Mouse (Mus musculus): ENCODE data around the gene Zrsr2. TPM values are rescaled to one million over a fixed set of nuclear protein-coding genes. Genes with fewer than 3 reads are reported as not detected.

Zrsr2 gene
- polyA plus RNA-seq (2015; fragmentation: Nextera tagmentation; extraction: Ambion mirVana): 53.1 and 56.7 TPM in 2 replicates

DNA sequence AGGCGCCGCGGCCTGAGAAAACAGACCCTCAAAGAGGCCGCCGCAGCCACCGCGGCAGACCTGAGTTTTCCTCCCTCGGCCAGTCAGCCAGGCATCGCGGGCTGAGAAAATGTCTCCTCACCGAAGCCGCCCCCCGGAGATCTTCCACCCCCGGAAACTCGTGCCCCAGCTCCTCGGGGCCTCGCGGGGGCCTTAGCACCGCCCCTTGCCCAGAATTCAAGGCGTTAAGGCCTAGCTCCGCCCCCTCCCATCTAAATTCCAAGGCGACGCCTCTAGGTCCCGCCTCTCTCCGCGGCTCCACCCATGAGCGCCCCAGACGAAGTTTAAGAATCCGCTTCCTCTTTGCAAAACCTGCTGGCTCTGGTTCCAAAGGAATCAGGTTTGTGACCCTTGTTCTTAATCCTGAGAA, at the start of gene Zrsr2:
TSS of gene Zrsr2 (minus strand) at position 195 of the 409 bp plus-strand sequence.
- Histone ChIP-seq H3K4me1 (replicated peaks) (peaks cover 13% of the 10 kb centered on the region), H3K36me3 (peaks cover 10% of the 10 kb centered on the region; the same call in 1 of the 2 replicates), H3K27ac (peak within 1 kb of the TSS; percentile 93), H3K4me3 (replicated peaks) (peak within 1 kb of the TSS; percentile 59), H3K27me3 (no peaks in the 10 kb centered on the region), H3K4me2 (replicated peaks) (peak within 1 kb of the TSS; percentile 60), H3K9ac (replicated peaks) (peak within 1 kb of the TSS; percentile 78), H3K9me3 (no peaks in the 10 kb centered on the region)
- 25% methylated on average over 29 of the region's 29 CpGs for WGBS
- ATAC-seq: peak; percentile 94

DNA sequence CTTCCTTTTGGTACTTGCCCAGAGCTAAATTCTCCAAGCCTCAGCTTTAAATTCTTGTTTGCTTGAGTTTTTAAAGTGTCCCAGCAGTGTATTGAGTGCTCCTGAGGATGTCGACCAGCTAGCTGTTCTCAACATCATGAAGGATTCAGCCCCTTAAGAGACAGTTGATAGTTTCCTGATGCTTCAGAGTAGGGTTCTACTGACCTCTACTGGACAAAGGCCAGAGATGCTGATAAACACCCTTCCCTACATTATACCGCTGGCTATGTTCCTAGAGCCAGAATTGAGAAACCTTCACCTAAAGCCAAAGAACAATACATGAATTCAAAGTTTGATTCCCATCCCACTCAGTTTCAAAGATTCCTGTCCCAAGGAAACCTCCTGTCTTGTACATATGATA, 46.3 kb upstream of the Zrsr2 start:
- peak; percentile 48; the same call in 1 of the 2 replicates for ATAC-seq
- Histone ChIP-seq H3K4me1 (replicated peaks) (no peaks in the 10 kb centered on the region), H3K27ac (no peak overlapping the region), H3K9me3 (no peaks in the 10 kb centered on the region), H3K36me3 (no peaks in the 10 kb centered on the region), H3K9ac (replicated peaks) (no peak overlapping the region), H3K27me3 (peaks cover 9% of the 10 kb centered on the region; the same call in 1 of the 2 replicates), H3K4me2 (replicated peaks) (no peak overlapping the region), H3K4me3 (replicated peaks) (no peak overlapping the region)
- 39% methylated on average over 2 of the region's 2 CpGs for WGBS

DNA sequence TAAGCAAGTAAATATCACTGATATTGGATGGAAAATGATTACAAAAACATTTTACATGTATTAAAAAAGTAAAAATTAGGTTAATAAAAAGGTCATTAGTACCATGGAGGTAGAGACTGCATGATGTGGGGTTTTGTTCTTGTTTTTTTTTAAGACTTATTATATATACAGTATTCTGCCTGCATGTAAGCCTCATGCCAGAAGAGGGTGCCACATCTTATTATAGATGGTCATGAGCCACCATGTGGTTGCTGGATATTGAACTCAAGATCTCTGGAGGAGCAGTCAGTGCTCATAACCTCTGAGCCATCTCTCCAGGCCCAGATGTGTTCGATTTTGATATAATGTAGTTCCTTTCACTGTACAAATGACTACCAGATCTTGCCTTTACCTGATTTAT, 41.4 kb upstream of the Zrsr2 start:
- ATAC-seq: no peak
- Histone ChIP-seq H3K36me3 (no peaks in the 10 kb centered on the region), H3K9ac (replicated peaks) (no peak overlapping the region), H3K27me3 (peaks cover 10% of the 10 kb centered on the region; the same call in 1 of the 2 replicates), H3K4me3 (replicated peaks) (no peak overlapping the region), H3K4me1 (replicated peaks) (no peaks in the 10 kb centered on the region), H3K27ac (no peak overlapping the region), H3K4me2 (replicated peaks) (no peak overlapping the region), H3K9me3 (no peaks in the 10 kb centered on the region)
- WGBS: 78% methylated on average over 1 of the region's 1 CpGs

DNA sequence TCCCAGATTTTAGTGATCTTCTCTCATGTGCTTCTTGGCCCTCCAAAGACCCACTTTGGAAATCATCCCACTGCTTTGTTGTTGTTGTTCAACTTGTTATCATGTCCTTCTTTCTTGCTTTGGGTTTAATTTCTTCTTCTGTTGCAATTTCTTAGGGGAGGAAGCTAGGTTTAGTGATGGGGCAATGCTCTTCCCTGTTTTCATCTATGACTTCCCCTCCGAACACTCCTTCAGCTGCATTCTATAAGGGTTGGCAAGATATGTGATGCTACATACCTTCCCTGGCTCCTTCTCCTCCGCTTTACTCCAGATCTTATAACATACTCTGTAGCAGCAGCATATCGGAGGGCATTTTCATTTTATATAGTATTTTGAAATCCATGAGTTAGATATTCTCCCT, 38.3 kb upstream of the Zrsr2 start:
- Histone ChIP-seq H3K27me3 (peaks cover 10% of the 10 kb centered on the region; the same call in 1 of the 2 replicates), H3K36me3 (no peaks in the 10 kb centered on the region), H3K4me3 (replicated peaks) (no peak overlapping the region), H3K9ac (replicated peaks) (no peak overlapping the region), H3K4me1 (replicated peaks) (no peaks in the 10 kb centered on the region), H3K27ac (no peak overlapping the region), H3K4me2 (replicated peaks) (no peak overlapping the region), H3K9me3 (no peaks in the 10 kb centered on the region)
- 87% methylated on average over 3 of the region's 3 CpGs for WGBS
- ATAC-seq: no peak

DNA sequence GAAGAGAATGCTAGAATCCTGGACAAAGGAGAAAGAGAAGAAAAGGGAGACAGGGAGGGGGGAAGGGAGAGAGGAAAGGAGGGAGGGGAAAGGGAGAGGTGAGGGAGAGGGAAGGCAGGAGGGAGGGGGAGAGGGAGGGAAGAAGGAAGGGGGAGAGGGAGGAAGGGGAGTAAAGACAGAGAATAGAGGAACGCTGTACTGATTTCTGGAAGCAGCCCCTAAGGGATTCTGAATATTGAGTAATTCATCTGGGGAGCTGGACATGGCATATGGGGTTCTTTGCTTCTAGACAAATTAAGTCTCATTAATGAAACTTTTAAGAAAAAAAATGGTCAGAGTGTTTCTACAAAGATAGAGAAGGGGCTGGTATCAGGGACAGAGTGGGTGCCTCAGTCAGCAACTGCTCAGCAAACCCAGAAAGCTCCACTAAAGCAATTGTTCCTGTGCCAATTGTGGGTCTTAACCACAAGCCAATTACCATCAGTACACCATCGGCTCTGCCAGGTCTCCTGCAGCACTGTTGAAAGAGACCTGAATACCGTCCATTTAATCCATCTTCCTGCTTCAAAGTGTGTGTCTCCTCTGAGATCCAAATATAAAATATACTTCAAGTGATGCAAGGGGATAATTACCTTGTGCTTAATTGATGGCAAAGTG, 29.4 kb upstream of the Zrsr2 start:
- Histone ChIP-seq H3K27ac (no peak overlapping the region), H3K4me2 (replicated peaks) (no peak overlapping the region), H3K9me3 (no peaks in the 10 kb centered on the region), H3K36me3 (no peaks in the 10 kb centered on the region), H3K4me3 (replicated peaks) (no peak overlapping the region), H3K27me3 (peaks cover 4% of the 10 kb centered on the region; the same call in 1 of the 2 replicates), H3K4me1 (replicated peaks) (no peaks in the 10 kb centered on the region), H3K9ac (replicated peaks) (no peak overlapping the region)
- ATAC-seq: no peak
- WGBS: 53% methylated on average over 3 of the region's 3 CpGs

DNA sequence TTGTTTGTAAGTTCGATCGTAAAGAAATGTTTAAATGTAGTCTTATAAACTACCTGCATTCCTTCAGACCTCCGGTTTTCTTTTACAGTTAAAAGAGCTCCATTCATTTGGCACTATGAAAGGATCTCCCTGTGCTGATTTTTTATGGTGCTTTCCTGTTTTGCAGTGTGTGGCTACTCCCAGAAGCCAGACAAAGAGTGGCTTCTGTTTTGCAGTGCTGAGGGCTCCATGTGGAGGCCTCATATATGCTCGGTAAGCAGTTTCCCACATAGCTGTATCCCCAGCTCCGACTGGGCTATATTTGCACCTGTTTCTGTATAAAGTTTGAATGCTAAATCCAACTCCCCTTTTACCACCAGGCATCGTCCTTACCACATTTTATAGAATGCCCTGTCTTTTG, 23.7 kb upstream of the Zrsr2 start:
- Histone ChIP-seq H3K4me3 (replicated peaks) (no peak overlapping the region), H3K27me3 (peaks cover 3% of the 10 kb centered on the region; the same call in 1 of the 2 replicates), H3K36me3 (no peaks in the 10 kb centered on the region), H3K9ac (replicated peaks) (no peak overlapping the region), H3K4me2 (replicated peaks) (no peak overlapping the region), H3K4me1 (replicated peaks) (no peaks in the 10 kb centered on the region), H3K9me3 (no peaks in the 10 kb centered on the region), H3K27ac (no peak overlapping the region)
- ATAC-seq: no peak
- WGBS: 84% methylated on average over 6 of the region's 6 CpGs

DNA sequence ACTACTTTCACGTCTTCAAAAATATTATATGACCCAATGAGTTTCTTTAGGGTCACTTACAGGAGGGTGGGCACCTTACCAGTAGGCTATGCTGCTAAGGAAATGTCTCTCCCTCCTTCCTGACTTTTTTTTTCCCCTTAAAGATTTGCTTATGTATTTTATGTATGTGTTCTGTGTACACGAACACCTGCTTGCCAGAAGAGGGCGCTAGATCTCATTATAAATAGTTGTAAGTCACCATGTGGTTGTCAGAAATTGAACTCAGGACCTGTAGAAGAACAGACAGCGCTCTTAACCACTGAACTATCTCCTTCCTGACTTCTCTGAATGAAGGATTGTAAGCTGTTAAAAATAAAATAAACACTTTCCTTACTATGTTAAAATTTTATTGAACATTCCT, 23.0 kb upstream of the Zrsr2 start:
- Histone ChIP-seq H3K27ac (no peak overlapping the region), H3K4me3 (replicated peaks) (no peak overlapping the region), H3K9ac (replicated peaks) (no peak overlapping the region), H3K4me1 (replicated peaks) (no peaks in the 10 kb centered on the region), H3K27me3 (peaks cover 3% of the 10 kb centered on the region; the same call in 1 of the 2 replicates), H3K9me3 (no peaks in the 10 kb centered on the region), H3K36me3 (no peaks in the 10 kb centered on the region), H3K4me2 (replicated peaks) (no peak overlapping the region)
- WGBS: 48% methylated on average over 4 of the region's 4 CpGs
- ATAC-seq: no peak

DNA sequence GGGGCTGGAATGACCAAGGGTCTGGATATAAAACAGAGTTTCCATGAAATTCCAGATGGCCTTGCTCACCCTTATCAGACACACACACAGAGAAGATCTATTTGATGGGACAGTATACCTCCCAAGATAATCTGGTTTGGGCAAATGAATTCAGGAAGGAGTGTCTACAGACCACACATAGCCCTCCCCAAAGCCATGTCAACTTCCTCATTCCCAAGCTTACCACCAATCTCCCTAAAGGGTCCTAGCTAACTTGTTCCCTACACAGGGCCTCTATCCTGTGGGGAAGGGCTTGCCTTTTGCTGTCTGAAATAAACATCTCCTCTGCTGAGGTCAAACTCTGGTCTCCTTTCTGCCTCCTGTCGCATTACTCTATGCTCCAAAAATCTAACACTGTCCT, 22.6 kb upstream of the Zrsr2 start:
- H3K27me3 ChIP-seq: peaks cover 3% of the 10 kb centered on the region; the same call in 1 of the 2 replicates
- WGBS: 97% methylated on average over 1 of the region's 1 CpGs
- H3K27ac ChIP-seq: no peak overlapping the region
- H3K4me2 ChIP-seq (replicated peaks): no peak overlapping the region
- no peak overlapping the region for H3K9ac ChIP-seq (replicated peaks)
- no peaks in the 10 kb centered on the region for H3K9me3 ChIP-seq
- ATAC-seq: no peak
- no peaks in the 10 kb centered on the region for H3K36me3 ChIP-seq
- H3K4me1 ChIP-seq (replicated peaks): no peaks in the 10 kb centered on the region
- no peak overlapping the region for H3K4me3 ChIP-seq (replicated peaks)

DNA sequence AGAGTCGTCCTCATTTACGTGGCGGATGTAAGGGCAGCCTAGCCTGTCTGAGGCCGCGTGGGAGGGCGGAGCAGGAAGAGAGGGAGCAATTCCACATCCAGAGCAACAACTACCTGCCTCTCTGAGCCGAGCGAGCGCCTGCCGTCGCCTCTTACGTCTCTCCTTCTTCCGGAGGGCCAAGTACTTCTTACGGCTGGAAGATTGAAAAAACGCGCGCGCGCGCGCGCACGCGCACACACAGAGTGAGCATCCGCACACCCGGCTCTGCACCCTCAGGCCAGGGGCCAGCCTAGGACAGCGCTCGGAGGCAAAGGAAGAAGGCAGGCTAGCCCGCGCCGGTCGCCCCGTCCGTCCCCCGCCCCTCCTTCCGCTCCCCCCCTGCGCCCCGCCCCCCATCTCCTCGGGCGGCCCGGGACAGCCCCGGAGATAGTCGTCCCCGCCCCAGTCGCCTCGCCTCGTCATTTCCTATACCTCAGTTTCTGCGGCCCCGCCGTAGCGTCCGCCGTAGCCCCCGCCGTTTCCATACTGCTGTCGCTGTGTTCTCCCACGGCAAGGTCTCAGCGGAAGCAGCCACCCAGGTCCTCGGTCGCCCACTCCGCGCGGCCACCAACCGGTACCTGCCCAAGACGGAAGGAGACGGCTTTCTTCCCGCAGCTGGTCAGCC, 526 bp downstream of the Zrsr2 start:
- H3K9me3 ChIP-seq: no peaks in the 10 kb centered on the region
- peak overlapping the region; percentile 59 for H3K4me3 ChIP-seq (replicated peaks)
- peak; percentile 95 for ATAC-seq
- peaks cover 13% of the 10 kb centered on the region for H3K4me1 ChIP-seq (replicated peaks)
- H3K27me3 ChIP-seq: no peaks in the 10 kb centered on the region; the same call in 1 of the 2 replicates
- peak overlapping the region; percentile 78 for H3K9ac ChIP-seq (replicated peaks)
- peak overlapping the region; percentile 60 for H3K4me2 ChIP-seq (replicated peaks)
- H3K27ac ChIP-seq: peak overlapping the region; percentile 93
- WGBS: 18% methylated on average over 63 of the region's 67 CpGs
- peaks cover 15% of the 10 kb centered on the region; the same call in 1 of the 2 replicates for H3K36me3 ChIP-seq

DNA sequence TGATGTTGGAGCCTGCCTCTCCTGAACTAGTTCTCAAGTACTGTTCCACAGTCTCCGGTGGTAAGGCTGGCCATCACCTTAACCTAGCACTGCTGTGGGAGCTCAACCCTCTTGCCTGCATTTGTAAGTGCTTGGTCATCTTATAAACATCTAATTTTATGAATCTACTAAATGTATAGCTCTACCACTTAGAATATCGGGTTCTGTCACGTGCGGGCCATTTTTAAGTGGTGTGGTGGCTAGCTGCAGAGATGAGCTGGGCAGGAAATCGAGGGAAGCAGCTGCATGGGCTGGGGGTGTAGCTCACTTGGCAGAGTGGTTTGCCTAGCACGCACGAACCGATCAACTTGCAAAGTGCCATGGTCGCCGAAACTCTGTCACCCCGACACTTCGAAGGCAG, 1.1 kb downstream of the Zrsr2 start:
- Histone ChIP-seq H3K9me3 (no peaks in the 10 kb centered on the region), H3K27me3 (peaks cover under 1% of the 10 kb centered on the region; the same call in 1 of the 2 replicates), H3K4me3 (replicated peaks) (peak overlapping the region; percentile 59), H3K4me2 (replicated peaks) (peak overlapping the region; percentile 60), H3K4me1 (replicated peaks) (peaks cover 13% of the 10 kb centered on the region), H3K9ac (replicated peaks) (peak overlapping the region; percentile 78), H3K36me3 (peaks cover 16% of the 10 kb centered on the region; the same call in 1 of the 2 replicates), H3K27ac (peak overlapping the region; percentile 93)
- 51% methylated on average over 12 of the region's 12 CpGs for WGBS
- ATAC-seq: no peak

DNA sequence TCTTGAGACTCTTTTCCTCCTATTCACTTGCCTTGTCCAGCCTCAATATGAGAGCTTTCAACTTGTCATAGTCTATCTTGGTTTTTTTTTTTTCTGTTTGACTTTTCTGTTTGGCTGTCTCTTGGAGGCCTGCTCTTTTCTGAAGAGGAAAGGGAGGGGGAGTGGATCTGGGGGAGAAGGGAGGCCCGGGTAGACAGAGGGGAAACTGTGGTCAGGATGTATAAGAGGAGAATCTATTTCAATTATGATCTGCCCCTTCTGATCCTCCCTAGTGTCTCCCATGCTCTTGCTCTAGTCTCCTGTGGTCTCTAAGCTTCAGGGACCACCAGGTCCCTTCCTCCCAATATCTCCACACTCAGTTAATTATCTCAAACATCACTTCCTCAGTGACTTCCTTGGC, 6.8 kb downstream of the Zrsr2 start:
- no peak for ATAC-seq

DNA sequence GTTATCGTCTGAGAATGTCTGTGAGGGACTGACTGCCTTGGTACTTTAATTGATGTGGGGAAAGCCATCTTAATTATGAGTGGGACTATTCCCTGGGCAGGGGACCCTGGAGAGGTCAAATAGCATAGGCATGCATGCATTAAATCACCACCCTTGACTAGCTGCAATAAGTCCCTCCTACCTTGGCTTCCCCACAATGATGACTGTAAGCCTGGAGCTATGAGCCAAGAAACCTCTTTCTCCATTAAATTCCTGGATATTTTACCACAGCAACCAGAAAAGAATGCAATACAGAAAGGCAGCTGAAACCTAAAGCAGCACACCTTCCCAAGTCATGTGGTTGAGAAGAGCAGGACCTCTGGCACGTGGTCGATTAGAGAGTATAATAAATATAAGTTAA, 14.1 kb downstream of the Zrsr2 start:
- 90% methylated on average over 3 of the region's 3 CpGs for WGBS
- H3K27me3 ChIP-seq: no peaks in the 10 kb centered on the region
- no peaks in the 10 kb centered on the region for H3K9me3 ChIP-seq
- H3K36me3 ChIP-seq: peaks cover 14% of the 10 kb centered on the region
- H3K9ac ChIP-seq (replicated peaks): no peak overlapping the region
- ATAC-seq: no peak
- H3K4me1 ChIP-seq (replicated peaks): no peaks in the 10 kb centered on the region
- H3K4me2 ChIP-seq (replicated peaks): no peak overlapping the region
- H3K4me3 ChIP-seq (replicated peaks): no peak overlapping the region
- no peak overlapping the region for H3K27ac ChIP-seq

More for the DNA sequence above, 6.8 kb downstream of the Zrsr2 start:
- no peak overlapping the region for H3K4me3 ChIP-seq (replicated peaks)
- no peak overlapping the region for H3K4me2 ChIP-seq (replicated peaks)
- WGBS: 92% methylated on average over 1 of the region's 1 CpGs
- H3K27me3 ChIP-seq: peaks cover 2% of the 10 kb centered on the region; the same call in 1 of the 2 replicates
- peaks cover 29% of the 10 kb centered on the region for H3K36me3 ChIP-seq
- no peak overlapping the region for H3K9ac ChIP-seq (replicated peaks)
- no peaks in the 10 kb centered on the region for H3K9me3 ChIP-seq
- no peaks in the 10 kb centered on the region for H3K4me1 ChIP-seq (replicated peaks)
- H3K27ac ChIP-seq: no peak overlapping the region

Measured in midbrain, embryonic 13.5 days (tissue).